Mouse (Mus musculus): Measurements from ENCODE around the gene Mov10l1.

DNA sequence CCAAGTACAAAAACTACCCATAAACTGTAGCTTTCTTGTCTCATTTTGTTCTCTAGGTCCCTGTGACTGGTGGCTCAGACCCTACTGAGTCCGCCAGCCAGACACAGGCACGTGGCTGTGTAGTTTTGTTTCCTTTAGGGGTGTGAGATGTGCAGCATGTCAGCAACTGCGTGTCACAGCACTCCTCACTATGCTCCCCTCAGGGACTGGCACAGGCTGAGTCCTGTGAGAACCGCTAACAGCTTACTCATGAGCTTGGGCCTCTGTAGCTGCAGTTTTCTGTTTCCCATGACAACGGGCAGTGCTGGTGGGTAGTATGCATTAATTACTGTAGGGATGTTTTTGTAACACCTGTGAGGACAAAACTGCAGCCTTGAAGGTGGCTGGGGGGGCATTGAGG, 109.5 kb downstream of the Mov10l1 start:
- TF ChIP-seq CTCF (IDR thresholded peaks at IDR 0.05; ENCODE audit: extremely low read depth, insufficient read depth, low read length) (no peak), POLR2A (IDR thresholded peaks at IDR 0.05; ENCODE audit: extremely low read depth, insufficient read depth, low read length) (no peak)
